Mouse (Mus musculus) ES-Bruce4 (cell line): ENCODE data around the gene Gls.

Source experiments
- CTCF ChIP-seq: IDR thresholded peaks from one replicate; pipeline ENCODE4 v1.8.1; 2011; ENCODE audit warnings: low read depth, low read length
- EP300 ChIP-seq: IDR thresholded peaks from 2 replicates; pipeline ENCODE4 v1.6.1; 2011; ENCODE audit warnings: low read depth, low read length; ENCODE audit not compliant: insufficient read depth
- POLR2A ChIP-seq: IDR thresholded peaks from one replicate; pipeline ENCODE4 v1.8.1; 2011; ENCODE audit warnings: low read length; ENCODE audit not compliant: insufficient read depth

DNA sequence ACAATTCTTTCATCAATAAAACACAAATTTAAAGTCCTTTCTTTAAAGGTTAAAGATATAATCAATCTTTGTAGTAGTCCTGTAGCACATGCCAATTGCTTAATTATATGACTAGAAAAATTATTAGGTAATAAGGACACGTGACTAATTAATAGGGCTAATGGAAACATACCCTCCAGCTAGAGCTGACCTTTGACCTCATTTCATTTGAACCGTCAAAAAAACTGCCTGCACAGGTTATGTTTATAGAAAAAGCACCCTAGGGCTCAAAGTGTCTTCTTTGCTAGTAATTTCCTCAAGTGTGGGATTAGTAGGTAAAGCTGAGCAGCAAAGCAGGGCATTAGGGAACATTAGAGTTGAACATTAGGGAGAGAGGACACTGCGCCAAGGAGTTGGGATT is 9.2 kb upstream of the Gls start:
- no peak for TF ChIP-seq CTCF
- TF ChIP-seq EP300, result no peak
- no peak for TF ChIP-seq POLR2A
